Mouse (Mus musculus) NIH3T3 (cell line): ENCODE results near the gene Zfp664.

Experiments used
- DNase-seq: peaks from one replicate; pipeline ENCODE4 v3.0.0-alpha.2; 2012; ENCODE audit warnings: low read depth

Gene Zfp664

DNA sequence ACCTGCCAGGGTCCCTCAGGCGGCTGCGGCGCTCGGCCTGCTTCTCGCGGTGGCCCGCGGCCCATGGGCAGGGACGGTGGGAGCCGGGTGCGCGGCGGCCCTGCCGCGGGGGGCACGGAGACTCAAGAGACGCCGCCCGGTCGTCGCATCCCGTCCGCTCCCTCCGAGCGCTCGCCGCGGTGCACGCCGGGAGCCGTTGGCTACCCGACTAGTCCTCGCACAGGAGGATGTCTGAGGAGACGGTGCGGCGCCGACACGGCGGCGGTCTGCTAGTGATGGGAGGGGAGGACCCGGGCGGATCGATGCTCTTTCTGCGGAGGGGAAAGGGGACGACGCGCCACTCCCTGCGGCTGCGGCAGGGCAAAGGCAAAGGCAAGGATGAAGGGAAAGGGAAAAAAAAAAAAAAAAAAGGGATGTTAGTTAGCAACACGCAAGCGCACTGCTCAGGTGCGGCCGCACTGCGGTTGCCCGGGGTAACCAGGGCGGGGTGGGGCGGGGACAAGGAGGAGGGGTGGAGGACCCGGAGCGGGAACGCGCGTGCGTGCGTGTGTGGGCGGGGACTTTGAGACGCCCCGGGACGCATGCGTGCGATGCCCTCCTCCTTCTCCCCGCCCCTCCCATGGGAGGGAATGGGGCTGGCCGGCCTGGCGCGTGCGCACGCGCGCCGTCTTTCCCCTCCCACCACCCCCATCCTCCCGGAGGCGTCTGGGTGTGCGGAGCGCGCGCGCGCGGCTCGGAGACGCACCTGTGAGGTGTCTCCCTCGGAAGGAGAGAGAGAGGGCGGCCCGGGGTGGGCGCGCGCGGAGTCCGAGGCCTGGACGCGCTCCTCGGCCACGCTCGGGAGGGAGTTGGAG is at the start of gene Zfp664, which contains the start of gene Ccdc92:
Gene Zfp664 (plus strand): TSS at position 679 of the 854 bp plus-strand sequence.
Gene Ccdc92 (minus strand): TSS at position 412 of the 854 bp plus-strand sequence.
- peak; percentile 100 for DNase-seq

DNA sequence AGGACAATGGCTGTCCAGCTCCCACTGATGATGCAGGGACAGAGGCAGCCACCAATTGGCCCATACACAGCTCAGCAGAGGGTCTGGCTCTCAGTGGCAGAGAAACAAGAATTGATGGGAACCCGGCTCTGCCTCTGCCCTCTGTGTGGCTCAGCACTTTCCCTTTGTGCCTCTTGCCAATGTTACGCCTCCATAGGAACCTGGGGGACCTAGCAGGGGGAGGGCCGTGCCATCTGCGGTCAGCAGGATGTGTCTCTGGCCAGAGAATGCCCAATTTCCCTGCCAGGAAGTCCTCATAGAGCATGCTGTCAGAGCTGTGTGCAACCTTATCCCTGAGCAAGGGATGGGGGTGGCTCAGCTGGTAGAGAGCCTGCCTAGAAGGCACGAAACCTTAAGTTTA is 47.7 kb upstream of the Zfp664 start:
- peak; percentile 40 for DNase-seq

DNA sequence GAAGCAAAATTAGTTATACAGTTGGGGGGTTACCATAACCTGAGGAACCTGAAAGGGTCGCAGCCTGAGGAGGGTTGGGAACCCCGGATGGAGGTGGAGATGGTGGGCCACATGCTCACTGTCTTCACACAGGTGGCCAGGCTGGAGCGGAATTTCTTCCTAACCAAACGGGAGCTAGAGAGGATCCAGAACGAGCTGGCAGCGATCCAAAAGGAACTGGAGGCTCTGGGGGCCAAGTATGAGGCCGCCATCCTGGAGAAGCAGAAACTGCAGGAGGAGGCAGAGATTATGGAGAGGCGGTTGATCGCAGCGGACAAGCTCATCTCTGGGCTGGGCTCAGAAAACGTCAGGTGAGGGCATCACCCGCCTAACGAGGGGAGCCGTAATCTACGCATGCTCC is 45.4 kb upstream of the Zfp664 start:
- no peak for DNase-seq

DNA sequence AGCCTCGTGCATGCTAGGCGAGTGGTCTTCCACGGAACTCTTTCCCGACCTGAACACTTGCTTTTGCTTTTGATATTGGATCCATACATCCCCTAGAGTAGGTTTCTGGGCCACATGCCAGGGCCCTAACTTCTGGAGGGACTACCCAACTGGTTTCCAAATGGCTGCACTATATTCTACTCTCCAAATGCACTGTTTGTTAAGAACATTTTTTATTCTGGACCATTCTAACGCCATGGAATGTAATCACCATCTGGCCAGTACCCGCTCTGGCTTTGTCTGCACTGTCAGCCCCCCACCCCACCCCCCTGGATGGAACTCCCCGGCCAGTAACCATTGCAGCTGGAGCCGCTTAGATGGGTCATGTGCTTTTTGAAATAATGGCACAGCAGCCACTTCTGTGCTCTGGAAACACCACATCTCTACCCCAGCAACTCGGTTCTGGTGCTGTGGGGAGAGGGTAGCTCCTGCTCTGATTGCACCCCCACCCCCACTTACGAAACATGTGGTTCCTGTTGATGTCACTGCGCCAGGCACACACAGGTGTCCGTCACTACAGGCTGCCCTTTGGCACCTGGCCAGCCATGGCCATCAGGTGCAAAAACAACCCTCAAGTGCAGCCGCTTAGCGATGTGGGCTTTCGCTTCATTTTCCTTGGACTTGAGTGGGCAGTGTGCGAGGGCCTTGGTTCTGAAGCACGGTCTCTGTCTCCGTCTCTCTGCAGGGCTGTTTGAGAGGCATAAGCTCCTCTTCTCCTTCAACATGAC is 40.2 kb upstream of the Zfp664 start:
- DNase-seq, result peak; percentile 33

DNA sequence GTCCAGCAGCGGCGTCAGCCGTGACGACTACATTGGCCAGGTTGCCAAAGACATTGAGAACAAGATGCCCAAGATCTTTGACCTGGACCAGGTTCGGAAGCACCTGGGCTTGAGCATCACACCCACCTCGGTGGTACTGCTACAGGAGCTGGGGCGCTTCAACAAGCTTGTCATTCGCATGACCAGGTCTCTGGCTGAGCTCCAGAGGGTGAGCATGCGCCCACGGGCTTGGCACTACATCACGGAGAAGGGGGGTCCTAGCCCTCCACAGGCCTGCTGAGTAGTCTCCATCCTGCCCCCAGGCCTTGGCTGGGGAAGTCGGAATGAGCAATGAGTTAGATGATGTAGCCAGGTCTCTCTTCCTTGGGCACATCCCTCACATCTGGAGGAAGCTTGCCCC is 32.2 kb upstream of the Zfp664 start:
- DNase-seq, result no peak

- no peak for DNase-seq
Measured at GRCm38 (mm10) chr5:124835218-124835617, 27.3 kb upstream of the Zfp664 start.

- DNase-seq, result no peak
Measured at GRCm38 (mm10) chr5:124836075-124836474, 26.4 kb upstream of the Zfp664 start.

DNA sequence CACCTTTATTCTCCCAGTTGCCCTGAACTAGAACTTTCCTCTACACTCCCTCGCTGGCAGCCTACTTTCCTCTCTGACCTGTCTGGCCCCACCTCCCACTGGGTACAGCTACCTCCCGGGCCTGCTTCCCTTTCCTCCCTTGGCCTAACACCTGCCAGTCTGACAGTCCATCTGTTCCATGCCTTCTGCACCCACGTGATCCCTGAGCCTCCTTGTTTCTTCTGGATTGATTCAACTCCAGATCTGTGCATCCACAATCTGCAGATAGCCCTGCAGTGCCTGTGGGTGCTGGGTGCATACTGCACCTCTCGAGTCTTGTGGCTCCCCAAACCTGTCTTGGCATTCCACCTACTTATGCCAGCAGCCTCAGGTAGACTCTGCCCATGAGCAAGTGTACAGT is 25.9 kb upstream of the Zfp664 start:
- no peak for DNase-seq

GRCm38 (mm10) chr5:124840202-124840601 is 22.3 kb upstream of the Zfp664 start:
- no peak for DNase-seq

DNA sequence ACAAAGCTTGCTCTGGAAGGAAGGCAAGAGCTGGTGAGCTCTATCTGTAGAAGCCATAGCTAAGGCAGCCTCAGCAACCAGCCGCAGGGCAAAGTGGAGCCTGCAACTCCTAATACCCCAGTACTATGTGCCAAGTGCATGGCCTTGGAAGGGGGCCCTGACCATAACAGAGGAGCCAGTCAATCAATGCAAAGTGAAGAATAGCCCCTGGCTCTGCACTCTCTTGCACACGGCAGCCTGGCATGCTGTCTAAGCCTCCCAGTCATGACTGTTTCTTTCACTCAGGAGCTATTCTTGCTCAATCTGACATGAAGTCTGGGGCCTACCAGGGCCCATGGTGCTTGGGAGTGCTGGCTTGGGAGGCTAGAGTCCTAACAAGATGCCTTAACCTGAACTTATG is 21.8 kb upstream of the Zfp664 start:
- peak; percentile 67 for DNase-seq

GRCm38 (mm10) chr5:124843386-124843785 is 19.1 kb upstream of the Zfp664 start:
- DNase-seq, result peak; percentile 73

DNA sequence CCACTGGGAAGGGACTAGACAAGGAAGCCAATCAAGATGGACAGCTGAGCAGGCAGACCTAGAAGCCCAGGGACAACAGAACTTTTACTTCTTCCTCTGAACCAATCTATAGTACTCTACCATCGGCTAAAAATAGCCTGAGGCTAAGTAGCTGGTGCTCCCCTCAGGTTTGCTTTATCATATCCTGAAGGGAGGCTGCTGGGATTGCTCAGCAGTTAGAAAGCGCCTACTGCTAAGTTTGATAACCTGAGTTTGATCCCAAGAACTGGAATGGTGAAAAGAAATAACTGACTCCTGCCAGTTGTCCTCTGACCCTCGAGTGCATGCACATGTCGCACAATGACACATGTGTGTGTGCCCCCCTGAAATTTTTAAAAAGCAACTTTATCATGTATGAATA is 17.6 kb upstream of the Zfp664 start:
- DNase-seq, result no peak

GRCm38 (mm10) chr5:124847014-124847413 is 15.5 kb upstream of the Zfp664 start:
- peak; percentile 59 for DNase-seq

DNA sequence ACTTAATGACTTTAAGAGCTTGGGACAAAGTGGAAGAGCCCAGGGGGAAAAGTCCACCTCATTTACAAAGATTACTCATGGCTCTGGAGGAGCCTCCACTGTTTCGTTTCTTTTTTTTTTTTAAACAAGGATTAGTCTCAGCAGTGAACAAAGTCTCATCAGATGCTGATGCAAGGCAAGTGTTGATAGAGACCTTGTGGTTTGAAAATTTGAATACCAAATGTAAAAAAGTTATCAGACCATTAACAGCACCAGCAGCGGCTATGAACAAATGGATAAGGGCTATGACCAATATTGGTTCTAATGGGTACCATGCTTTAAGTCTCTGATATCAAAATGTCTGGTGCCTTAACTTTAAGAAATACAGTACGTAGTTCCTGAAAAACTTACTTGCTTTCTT is 13.5 kb upstream of the Zfp664 start:
- DNase-seq, result no peak

- DNase-seq, result no peak
Measured at GRCm38 (mm10) chr5:124851572-124851971, 10.9 kb upstream of the Zfp664 start.

DNA sequence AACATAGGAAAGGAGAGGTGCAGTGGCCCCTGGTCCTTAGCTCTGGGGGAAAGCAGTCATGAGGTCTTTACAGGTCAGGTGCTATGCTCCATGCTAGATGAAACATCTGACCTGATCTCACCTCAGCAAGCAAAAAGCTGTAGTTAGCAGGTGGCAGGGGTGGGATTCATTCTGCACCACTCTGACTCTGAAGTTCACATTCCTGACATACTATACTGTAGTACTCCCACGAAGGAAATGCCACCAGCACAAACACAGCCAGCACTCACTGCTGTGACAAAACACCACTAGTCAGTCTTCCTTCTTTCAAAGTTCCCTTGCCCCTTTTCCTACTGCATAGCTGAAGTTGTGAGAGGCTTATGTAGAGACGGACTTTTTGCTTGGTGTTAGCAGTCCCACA is 10.2 kb upstream of the Zfp664 start:
- DNase-seq, result no peak

GRCm38 (mm10) chr5:124853079-124853478 is 9.4 kb upstream of the Zfp664 start:
- no peak for DNase-seq

GRCm38 (mm10) chr5:124854202-124854601 is 8.3 kb upstream of the Zfp664 start:
- DNase-seq, result no peak

DNA sequence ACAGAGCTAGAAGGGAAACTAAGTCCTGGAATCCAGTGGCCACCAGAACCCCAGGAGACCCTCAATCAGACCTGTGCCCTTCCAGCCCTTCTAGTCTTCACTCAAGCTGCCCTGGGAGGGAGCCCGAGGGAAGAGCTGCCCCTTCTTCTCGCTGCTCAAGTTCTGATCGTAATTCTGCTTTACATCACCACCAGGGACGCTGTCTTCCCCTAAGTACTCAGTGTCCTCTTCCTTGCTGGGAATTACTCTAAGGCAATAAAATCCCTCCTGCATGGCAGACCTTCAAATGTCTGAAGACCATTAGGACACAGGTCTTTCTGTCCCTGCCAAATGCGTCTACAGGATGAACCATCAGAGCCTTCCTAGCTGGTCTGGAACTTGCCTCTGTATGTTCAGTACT is 2.5 kb upstream of the Zfp664 start:
- peak; percentile 35 for DNase-seq

DNA sequence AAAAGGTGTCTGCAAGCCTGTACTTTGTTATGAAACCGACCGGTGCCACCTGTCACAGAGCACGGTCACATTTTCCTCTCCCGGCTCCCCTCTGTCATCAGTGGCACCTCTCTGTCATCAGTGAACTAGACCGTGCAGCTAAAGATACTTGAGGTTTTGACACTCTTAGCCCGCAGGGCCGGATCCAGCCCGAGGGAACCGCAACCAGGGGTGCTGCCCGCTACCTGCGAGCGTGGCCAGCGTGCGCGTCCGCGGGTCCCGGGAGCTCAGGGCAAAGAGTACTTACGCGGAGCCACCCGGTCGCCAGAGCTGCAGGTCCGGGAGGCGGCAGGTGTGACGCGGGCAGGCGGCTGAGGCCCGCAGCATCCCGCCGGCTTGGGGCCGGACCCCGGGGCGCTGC is 1.0 kb upstream of the Zfp664 start:
- DNase-seq, result no peak

- DNase-seq, result peak; percentile 57
Measured at GRCm38 (mm10) chr5:124862871-124863741, 615 bp downstream of the Zfp664 start.

DNA sequence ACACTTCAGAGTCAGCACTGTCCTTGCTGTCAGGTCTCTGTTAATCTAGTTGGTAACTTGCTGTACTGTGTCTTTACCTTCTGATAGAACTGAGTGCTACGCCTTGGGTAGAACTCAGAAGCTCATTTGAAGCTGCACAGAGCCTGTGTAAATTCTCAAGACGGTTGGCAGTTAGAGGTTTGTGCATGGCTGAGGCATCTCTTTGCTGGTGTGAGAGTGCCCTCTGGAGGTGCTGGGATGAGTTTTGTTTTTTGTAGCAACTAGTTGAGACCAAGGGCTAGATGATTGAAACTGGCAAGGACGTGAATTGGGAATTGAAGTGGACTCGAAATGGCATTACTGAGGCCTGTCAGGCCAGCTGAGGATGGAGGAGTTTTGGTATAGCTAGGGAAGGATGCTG is 6.5 kb downstream of the Zfp664 start:
- DNase-seq, result peak; percentile 85
